Mouse (Mus musculus): ENCODE data around the gene Zglp1. TPM values are rescaled to one million over a fixed set of nuclear protein-coding genes. Genes with fewer than 3 reads are reported as not detected.

The Zglp1 gene
- polyA plus RNA-seq, 1 experiment from 2014 or later = 1.9 TPM

DNA sequence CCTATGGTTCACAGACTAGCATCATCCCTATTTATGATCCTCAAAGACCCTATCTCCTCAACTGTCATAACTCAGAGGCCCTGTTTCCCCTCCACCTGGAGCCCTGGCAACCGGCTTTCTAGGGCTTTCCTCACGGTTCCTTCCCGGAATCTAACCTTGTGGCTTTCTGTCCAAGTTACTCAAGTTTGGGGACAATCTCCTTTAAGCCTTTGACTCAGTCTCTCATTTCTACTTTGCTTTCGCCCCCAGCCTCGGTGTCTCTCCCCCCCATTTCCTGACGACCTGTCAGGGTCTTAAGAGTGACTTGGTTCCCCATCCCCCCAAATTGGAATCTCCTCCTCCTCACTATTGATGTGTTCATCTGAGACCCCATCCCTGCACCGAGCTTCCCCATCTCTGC is 34.4 kb downstream of the Zglp1 start:
- WGBS = 2% methylated on average over 7 of the region's 7 CpGs
- DNase-seq (ENCODE audit: low spot score) = no peak

DNA sequence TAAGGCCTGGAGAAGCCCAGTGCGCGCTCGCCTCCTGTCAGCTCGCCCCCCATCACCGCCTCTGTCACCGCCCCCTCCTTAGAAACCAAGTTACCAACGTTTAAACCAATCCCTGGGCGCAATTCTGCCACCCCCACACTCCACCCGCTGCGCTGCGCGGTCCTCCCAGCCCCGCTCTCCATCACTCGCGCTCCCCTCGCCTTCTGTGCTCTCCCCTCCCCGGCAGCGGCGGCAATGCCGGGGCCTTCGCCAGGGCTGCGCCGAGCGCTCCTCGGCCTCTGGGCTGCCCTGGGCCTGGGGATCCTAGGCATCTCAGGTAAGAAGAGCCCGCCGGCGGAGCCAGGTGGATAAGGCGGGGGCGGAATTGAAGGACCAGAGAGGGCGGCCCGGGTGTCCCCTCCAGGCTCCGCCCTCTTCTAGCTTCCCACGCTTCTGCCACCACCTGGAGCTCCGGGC is 35.0 kb downstream of the Zglp1 start, which contains the start of gene Icam5:
Gene Icam5 (plus strand): TSS at position 178 of the 456 bp plus-strand sequence.
- ATAC-seq (ENCODE audit: insufficient read depth, low FRiP score, low TSS enrichment) (0 out of 2 replicates have a peak, but pooled peaks have one; percentile 8), DNase-seq (ENCODE audit: low spot score) (peak; percentile 24)
- Histone ChIP-seq H3K9me3 (ENCODE audit: control insufficient read depth, low read length) (no peaks in the 10 kb centered on the region), H3K4me1 (ENCODE audit: control insufficient read depth, insufficient read depth, low read length) (peaks cover 21% of the 10 kb centered on the region), H3K9ac (ENCODE audit: low read length) (peak within 1 kb of the TSS; percentile 42), H3K27ac (ENCODE audit: low read depth, low read length) (no peak within 1 kb of the TSS), H3K4me3 (ENCODE audit: low read depth, low read length) (peak within 1 kb of the TSS; percentile 42), H3K36me3 (ENCODE audit: control insufficient read depth, insufficient read depth, low read length) (no peaks in the 10 kb centered on the region), H3K27me3 (ENCODE audit: control insufficient read depth, insufficient read depth, low read length) (peaks cover 81% of the 10 kb centered on the region), H3K4me2 (ENCODE audit: low read depth) (peak within 1 kb of the TSS; percentile 83)
- WGBS = under 1% methylated on average over 35 of the region's 35 CpGs

More for the DNA sequence above, 34.4 kb downstream of the Zglp1 start:
- H3K36me3 ChIP-seq (ENCODE audit: control insufficient read depth, insufficient read depth, low read length) = no peaks in the 10 kb centered on the region
- no peaks in the 10 kb centered on the region for H3K9me3 ChIP-seq (ENCODE audit: control insufficient read depth, low read length)
- no peak overlapping the region; the same call in 1 of the 2 replicates for H3K4me3 ChIP-seq (ENCODE audit: low read depth, low read length)
- H3K27ac ChIP-seq (ENCODE audit: low read depth, low read length) = no peak overlapping the region
- peaks cover 21% of the 10 kb centered on the region for H3K4me1 ChIP-seq (ENCODE audit: control insufficient read depth, insufficient read depth, low read length)
- no peak overlapping the region for H3K9ac ChIP-seq (ENCODE audit: low read length)
- no peak overlapping the region; the same call in 1 of the 2 replicates for H3K4me2 ChIP-seq (ENCODE audit: low read depth)
- peaks cover 87% of the 10 kb centered on the region for H3K27me3 ChIP-seq (ENCODE audit: control insufficient read depth, insufficient read depth, low read length)
- no peak for ATAC-seq (ENCODE audit: insufficient read depth, low FRiP score, low TSS enrichment)

DNA sequence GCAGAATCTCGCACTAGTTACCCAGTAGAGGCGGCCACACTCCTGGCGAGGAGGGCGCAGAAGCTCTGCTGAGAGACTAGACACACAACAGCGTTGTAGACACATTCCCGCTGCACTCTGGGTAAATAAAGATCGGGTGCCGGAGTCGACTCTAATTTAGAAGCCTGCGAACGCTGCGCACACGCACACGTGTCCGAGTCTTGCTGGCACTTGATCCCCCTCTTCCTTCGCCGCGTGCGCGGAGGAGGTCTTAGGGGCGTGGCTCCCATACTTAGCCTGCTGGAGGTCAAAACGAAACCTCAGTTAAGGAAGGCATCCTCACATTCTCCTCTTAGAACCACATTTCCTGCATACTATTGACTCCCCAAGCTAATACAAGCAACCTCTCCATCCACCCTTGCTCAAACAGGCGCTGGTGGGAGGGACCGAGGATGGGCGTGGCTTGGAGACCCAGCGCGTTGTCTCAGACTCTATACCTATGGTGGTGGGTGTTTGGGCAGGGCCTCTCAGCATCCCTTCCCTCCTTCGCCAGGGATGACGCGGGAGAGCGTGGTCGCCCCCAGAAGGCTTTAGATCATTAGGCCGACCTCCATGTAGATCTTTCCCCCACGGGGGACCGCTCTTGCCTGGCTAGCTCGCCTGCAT is 35.5 kb downstream of the Zglp1 start:
- no peak overlapping the region for H3K27ac ChIP-seq (ENCODE audit: low read depth, low read length)
- no peaks in the 10 kb centered on the region for H3K9me3 ChIP-seq (ENCODE audit: control insufficient read depth, low read length)
- no peak overlapping the region for H3K9ac ChIP-seq (ENCODE audit: low read length)
- H3K27me3 ChIP-seq (ENCODE audit: control insufficient read depth, insufficient read depth, low read length) = peaks cover 75% of the 10 kb centered on the region
- DNase-seq (ENCODE audit: low spot score) (peak; percentile 60), ATAC-seq (ENCODE audit: insufficient read depth, low FRiP score, low TSS enrichment) (peak; percentile 40; the same call in 1 of the 2 replicates)
- H3K4me3 ChIP-seq (ENCODE audit: low read depth, low read length) = peak overlapping the region; percentile 42
- H3K36me3 ChIP-seq (ENCODE audit: control insufficient read depth, insufficient read depth, low read length) = no peaks in the 10 kb centered on the region
- H3K4me1 ChIP-seq (ENCODE audit: control insufficient read depth, insufficient read depth, low read length) = peaks cover 21% of the 10 kb centered on the region
- WGBS = under 1% methylated on average over 36 of the region's 36 CpGs
- H3K4me2 ChIP-seq (ENCODE audit: low read depth) = peak overlapping the region; percentile 83

DNA sequence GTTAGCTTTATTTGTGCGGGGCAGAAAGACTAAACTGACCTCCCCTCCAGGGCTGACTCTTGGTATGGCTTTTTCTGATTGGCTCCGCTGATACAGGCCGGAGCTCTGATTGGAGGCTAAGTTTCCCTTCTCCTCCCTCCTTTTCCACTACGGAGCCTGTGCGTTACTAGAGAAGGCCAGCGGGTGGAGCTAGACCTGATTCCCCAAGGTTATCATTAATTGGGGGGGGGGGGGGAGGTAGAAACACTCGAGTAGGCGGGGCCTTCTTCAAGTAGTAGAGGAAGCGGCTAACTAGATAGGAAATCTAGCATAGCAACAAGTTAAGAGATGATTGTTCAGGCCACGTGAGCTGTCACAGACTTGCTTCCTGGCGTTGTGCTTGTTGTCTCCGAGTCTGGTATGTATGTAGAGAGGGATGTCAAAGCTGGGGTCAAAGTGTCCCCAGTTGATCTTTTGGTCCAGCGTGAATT is 36.1 kb downstream of the Zglp1 start:
- no peak overlapping the region for H3K27ac ChIP-seq (ENCODE audit: low read depth, low read length)
- ATAC-seq (ENCODE audit: insufficient read depth, low FRiP score, low TSS enrichment) = peak; percentile 62
- peak overlapping the region; percentile 83 for H3K4me2 ChIP-seq (ENCODE audit: low read depth)
- peak overlapping the region; percentile 42 for H3K4me3 ChIP-seq (ENCODE audit: low read depth, low read length)
- peaks cover 70% of the 10 kb centered on the region for H3K27me3 ChIP-seq (ENCODE audit: control insufficient read depth, insufficient read depth, low read length)
- DNase-seq (ENCODE audit: low spot score) = peak; percentile 81
- no peaks in the 10 kb centered on the region for H3K9me3 ChIP-seq (ENCODE audit: control insufficient read depth, low read length)
- no peaks in the 10 kb centered on the region for H3K36me3 ChIP-seq (ENCODE audit: control insufficient read depth, insufficient read depth, low read length)
- peaks cover 21% of the 10 kb centered on the region for H3K4me1 ChIP-seq (ENCODE audit: control insufficient read depth, insufficient read depth, low read length)
- under 1% methylated on average over 13 of the region's 13 CpGs for WGBS
- H3K9ac ChIP-seq (ENCODE audit: low read length) = no peak overlapping the region

DNA sequence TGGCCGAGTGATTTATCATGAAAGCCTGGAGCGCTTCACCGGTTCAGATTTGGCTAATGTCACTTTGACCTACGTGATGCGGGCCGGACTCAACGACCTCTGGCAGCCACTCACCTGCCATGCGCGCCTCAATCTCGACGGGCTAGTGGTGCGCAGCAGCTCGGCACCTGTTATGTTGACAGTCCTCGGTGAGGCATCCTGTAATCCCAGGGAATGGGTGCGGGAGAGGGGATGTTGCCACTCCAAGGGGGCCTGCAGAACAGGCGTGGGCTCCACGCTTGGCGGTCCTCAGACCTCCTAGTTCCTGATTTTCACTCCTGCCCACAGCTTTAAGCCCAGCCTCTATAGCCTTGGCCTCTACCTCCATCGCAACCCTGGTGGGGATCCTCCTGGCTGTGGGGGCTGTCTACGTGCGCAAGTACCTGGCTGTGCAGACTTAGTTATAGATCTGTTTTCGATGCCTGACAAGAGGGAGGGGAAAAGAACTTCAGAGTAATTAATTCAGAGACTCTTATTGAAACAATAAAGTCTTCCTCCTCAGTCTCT is 36.8 kb downstream of the Zglp1 start:
- ATAC-seq (ENCODE audit: insufficient read depth, low FRiP score, low TSS enrichment) = no peak
- Histone ChIP-seq H3K27me3 (ENCODE audit: control insufficient read depth, insufficient read depth, low read length) (peaks cover 63% of the 10 kb centered on the region), H3K9ac (ENCODE audit: low read length) (no peak overlapping the region), H3K4me3 (ENCODE audit: low read depth, low read length) (peak overlapping the region; percentile 42; the same call in 1 of the 2 replicates), H3K36me3 (ENCODE audit: control insufficient read depth, insufficient read depth, low read length) (no peaks in the 10 kb centered on the region), H3K27ac (ENCODE audit: low read depth, low read length) (no peak overlapping the region), H3K9me3 (ENCODE audit: control insufficient read depth, low read length) (no peaks in the 10 kb centered on the region), H3K4me1 (ENCODE audit: control insufficient read depth, insufficient read depth, low read length) (peaks cover 21% of the 10 kb centered on the region), H3K4me2 (ENCODE audit: low read depth) (peak overlapping the region; percentile 83)
- DNase-seq (ENCODE audit: low spot score) = no peak
- WGBS = 20% methylated on average over 22 of the region's 22 CpGs

DNA sequence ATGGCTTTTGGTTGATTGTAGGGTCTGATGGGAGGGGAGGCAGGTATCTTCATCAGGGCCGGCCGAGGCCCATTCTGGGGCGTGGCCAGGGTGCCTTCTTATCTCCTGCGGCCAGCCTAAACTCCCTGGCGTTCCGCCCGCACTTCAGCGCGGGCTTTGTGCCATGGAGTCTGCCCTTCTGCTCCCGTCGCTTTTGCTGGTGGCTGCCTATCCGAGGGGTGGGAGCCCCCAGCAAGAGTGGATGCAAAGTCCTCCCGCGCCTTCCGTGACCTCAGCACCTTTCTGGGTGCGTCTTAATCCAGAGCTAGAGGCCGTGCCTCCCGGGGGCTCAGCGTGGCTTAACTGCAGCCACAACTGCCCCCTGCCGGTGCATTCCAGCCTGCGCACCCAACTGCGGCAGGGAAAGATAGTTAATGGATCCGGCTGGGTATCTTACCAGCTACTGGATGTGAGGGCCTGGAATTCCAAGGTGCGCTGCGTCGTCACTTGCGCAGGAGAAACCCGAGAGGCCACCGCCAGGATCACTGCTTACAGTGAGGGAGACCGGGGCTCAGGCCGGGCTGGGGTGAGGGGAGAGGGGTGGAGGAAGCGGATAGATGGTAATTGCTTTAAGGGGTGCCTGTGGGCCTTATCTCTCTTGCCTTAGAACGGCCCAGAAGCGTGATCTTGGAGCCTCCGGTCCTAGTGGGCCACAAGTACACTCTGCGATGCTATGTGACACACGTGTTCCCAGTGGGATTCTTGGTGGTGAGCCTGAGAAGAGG is 37.4 kb downstream of the Zglp1 start, which contains the start of gene Icam4:
Gene Icam4 (plus strand): TSS at position 83 of the 764 bp plus-strand sequence.
- H3K9ac ChIP-seq (ENCODE audit: low read length) = peak within 1 kb of the TSS; percentile 47
- peaks cover 21% of the 10 kb centered on the region for H3K4me1 ChIP-seq (ENCODE audit: control insufficient read depth, insufficient read depth, low read length)
- H3K4me3 ChIP-seq (ENCODE audit: low read depth, low read length) = peak within 1 kb of the TSS; percentile 42
- ATAC-seq (ENCODE audit: insufficient read depth, low FRiP score, low TSS enrichment) (no peak), DNase-seq (ENCODE audit: low spot score) (peak; percentile 85)
- no peaks in the 10 kb centered on the region for H3K9me3 ChIP-seq (ENCODE audit: control insufficient read depth, low read length)
- H3K27me3 ChIP-seq (ENCODE audit: control insufficient read depth, insufficient read depth, low read length) = peaks cover 56% of the 10 kb centered on the region
- no peak within 1 kb of the TSS for H3K27ac ChIP-seq (ENCODE audit: low read depth, low read length)
- no peaks in the 10 kb centered on the region for H3K36me3 ChIP-seq (ENCODE audit: control insufficient read depth, insufficient read depth, low read length)
- peak within 1 kb of the TSS; percentile 83 for H3K4me2 ChIP-seq (ENCODE audit: low read depth)
- 2% methylated on average over 37 of the region's 37 CpGs for WGBS

- no peak overlapping the region for H3K27ac ChIP-seq (ENCODE audit: low read depth, low read length)
- DNase-seq (ENCODE audit: low spot score) = no peak
- H3K4me3 ChIP-seq (ENCODE audit: low read depth, low read length) = no peak overlapping the region
- WGBS = 65% methylated on average over 6 of the region's 6 CpGs
- no peak for ATAC-seq (ENCODE audit: insufficient read depth, low FRiP score, low TSS enrichment)
- H3K9ac ChIP-seq (ENCODE audit: low read length) = no peak overlapping the region
- peaks cover 48% of the 10 kb centered on the region for H3K27me3 ChIP-seq (ENCODE audit: control insufficient read depth, insufficient read depth, low read length)
- no peaks in the 10 kb centered on the region for H3K36me3 ChIP-seq (ENCODE audit: control insufficient read depth, insufficient read depth, low read length)
- no peak overlapping the region for H3K4me2 ChIP-seq (ENCODE audit: low read depth)
- no peaks in the 10 kb centered on the region for H3K9me3 ChIP-seq (ENCODE audit: control insufficient read depth, low read length)
- peaks cover 21% of the 10 kb centered on the region for H3K4me1 ChIP-seq (ENCODE audit: control insufficient read depth, insufficient read depth, low read length)
Observed at GRCm38 (mm10) chr9:21028560-21029110, 38.3 kb downstream of the Zglp1 start.

DNA sequence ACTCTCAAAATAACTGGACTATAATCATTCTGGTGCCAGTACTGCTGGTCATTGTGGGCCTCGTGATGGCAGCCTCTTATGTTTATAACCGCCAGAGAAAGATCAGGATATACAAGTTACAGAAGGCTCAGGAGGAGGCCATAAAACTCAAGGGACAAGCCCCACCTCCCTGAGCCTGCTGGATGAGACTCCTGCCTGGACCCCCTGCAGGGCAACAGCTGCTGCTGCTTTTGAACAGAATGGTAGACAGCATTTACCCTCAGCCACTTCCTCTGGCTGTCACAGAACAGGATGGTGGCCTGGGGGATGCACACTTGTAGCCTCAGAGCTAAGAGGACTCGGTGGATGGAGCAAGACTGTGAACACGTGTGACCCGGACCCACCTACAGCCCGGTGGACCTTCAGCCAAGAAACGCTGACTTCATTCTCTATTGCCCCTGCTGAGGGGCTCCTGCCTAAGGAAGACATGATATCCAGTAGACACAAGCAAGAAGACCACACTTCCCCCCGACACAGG is 39.1 kb downstream of the Zglp1 start:
- ATAC-seq (ENCODE audit: insufficient read depth, low FRiP score, low TSS enrichment) (no peak), DNase-seq (ENCODE audit: low spot score) (peak; percentile 23)
- Histone ChIP-seq H3K4me2 (ENCODE audit: low read depth) (no peak overlapping the region), H3K27me3 (ENCODE audit: control insufficient read depth, insufficient read depth, low read length) (peaks cover 40% of the 10 kb centered on the region), H3K4me1 (ENCODE audit: control insufficient read depth, insufficient read depth, low read length) (peaks cover 14% of the 10 kb centered on the region), H3K9me3 (ENCODE audit: control insufficient read depth, low read length) (no peaks in the 10 kb centered on the region), H3K9ac (ENCODE audit: low read length) (no peak overlapping the region), H3K4me3 (ENCODE audit: low read depth, low read length) (no peak overlapping the region), H3K27ac (ENCODE audit: low read depth, low read length) (no peak overlapping the region), H3K36me3 (ENCODE audit: control insufficient read depth, insufficient read depth, low read length) (no peaks in the 10 kb centered on the region)
- 33% methylated on average over 8 of the region's 8 CpGs for WGBS
